Mouse (Mus musculus): Measurements from ENCODE around the gene Unc79. TPM values are rescaled to one million over a fixed set of nuclear protein-coding genes. Genes with fewer than 3 reads are reported as not detected.

Unc79 gene
- polyA plus RNA-seq, 1 experiment: not detected

- TF ChIP-seq POLR2A (IDR thresholded peaks at IDR 0.05; ENCODE audit: insufficient read depth, low read depth, low read length): no peak
- no peak for TF ChIP-seq CTCF (IDR thresholded peaks at IDR 0.05; ENCODE audit: insufficient read depth, low read depth, low read length)
- no peak overlapping the region for H3K27ac ChIP-seq (ENCODE audit: insufficient read depth, low read depth, low read length)
- 86% methylated on average over 2 of the region's 2 CpGs for WGBS
Measured at GRCm38 (mm10) chr12:103214797-103215196, 266.1 kb downstream of the Unc79 start.

GRCm38 (mm10) chr12:103215877-103216610 lies 267.4 kb downstream of the Unc79 start:
- Histone ChIP-seq H3K4me1 (ENCODE audit: control insufficient read depth, insufficient read depth, low read length) (peaks cover 10% of the 10 kb centered on the region), H3K4me3 (ENCODE audit: insufficient read depth, low read depth, low read length) (no peak overlapping the region), H3K27ac (ENCODE audit: insufficient read depth, low read depth, low read length) (no peak overlapping the region)
- TF ChIP-seq CTCF (IDR thresholded peaks at IDR 0.05; ENCODE audit: insufficient read depth, low read depth, low read length) (no peak), POLR2A (IDR thresholded peaks at IDR 0.05; ENCODE audit: insufficient read depth, low read depth, low read length) (no peak)
- WGBS: 78% methylated on average over 6 of the region's 6 CpGs

More at GRCm38 (mm10) chr12:103214797-103215196, 266.1 kb downstream of the Unc79 start:
- H3K4me1 ChIP-seq (ENCODE audit: control insufficient read depth, insufficient read depth, low read length): peaks cover 6% of the 10 kb centered on the region
- H3K4me3 ChIP-seq (ENCODE audit: insufficient read depth, low read depth, low read length): no peak overlapping the region

DNA sequence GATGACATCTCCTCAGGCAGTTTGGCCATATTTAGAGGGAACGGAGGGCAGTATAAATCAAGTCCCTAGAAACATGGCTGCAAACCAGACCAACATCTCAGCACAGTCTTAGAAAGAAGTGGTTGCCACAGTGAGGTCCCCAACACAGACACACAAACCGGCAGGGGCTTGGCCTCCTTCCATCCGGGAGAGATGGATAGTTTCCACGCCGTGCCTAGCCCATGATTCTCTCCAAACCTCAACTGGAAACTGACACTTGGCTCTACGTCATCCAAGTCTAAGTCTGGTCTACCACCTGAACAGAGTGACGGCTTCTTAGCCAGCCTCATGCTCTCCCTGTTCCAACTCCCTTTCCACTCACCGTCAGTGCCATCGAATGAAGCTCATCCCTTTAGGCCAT lies 275.0 kb downstream of the Unc79 start:
- Histone ChIP-seq H3K4me3 (ENCODE audit: insufficient read depth, low read depth, low read length) (no peak overlapping the region), H3K27ac (ENCODE audit: insufficient read depth, low read depth, low read length) (no peak overlapping the region), H3K4me1 (ENCODE audit: control insufficient read depth, insufficient read depth, low read length) (peaks cover 4% of the 10 kb centered on the region; the same call in 1 of the 2 replicates)
- TF ChIP-seq POLR2A (IDR thresholded peaks at IDR 0.05; ENCODE audit: insufficient read depth, low read depth, low read length) (no peak), CTCF (IDR thresholded peaks at IDR 0.05; ENCODE audit: insufficient read depth, low read depth, low read length) (no peak)
- 82% methylated on average over 9 of the region's 9 CpGs for WGBS

DNA sequence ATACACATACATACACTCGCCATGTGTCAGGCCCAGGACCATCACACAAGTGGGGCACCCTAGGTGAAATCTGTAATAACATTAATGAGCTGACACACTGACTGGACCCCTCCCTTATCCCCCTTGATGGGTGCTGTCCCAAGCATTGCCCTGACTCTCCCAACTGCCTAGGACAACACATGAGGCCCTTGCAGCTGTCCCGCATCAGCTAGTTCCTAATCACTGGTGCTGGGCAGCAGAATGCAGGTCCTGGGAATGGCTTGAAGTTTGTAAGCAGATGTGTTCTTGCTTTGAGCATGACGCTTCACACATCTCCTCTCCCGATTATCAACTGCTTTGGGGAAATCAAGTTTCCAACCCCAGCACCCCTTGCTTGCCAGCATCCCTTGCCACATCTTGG lies 277.5 kb downstream of the Unc79 start:
- WGBS: 70% methylated on average over 4 of the region's 4 CpGs
- TF ChIP-seq CTCF (IDR thresholded peaks at IDR 0.05; ENCODE audit: insufficient read depth, low read depth, low read length): no peak
- no peak for TF ChIP-seq POLR2A (IDR thresholded peaks at IDR 0.05; ENCODE audit: insufficient read depth, low read depth, low read length)
- no peak overlapping the region for H3K27ac ChIP-seq (ENCODE audit: insufficient read depth, low read depth, low read length)
- peaks cover 3% of the 10 kb centered on the region; the same call in 1 of the 2 replicates for H3K4me1 ChIP-seq (ENCODE audit: control insufficient read depth, insufficient read depth, low read length)
- H3K4me3 ChIP-seq (ENCODE audit: insufficient read depth, low read depth, low read length): no peak overlapping the region

GRCm38 (mm10) chr12:103229058-103229457 lies 280.4 kb downstream of the Unc79 start:
- TF ChIP-seq POLR2A (IDR thresholded peaks at IDR 0.05; ENCODE audit: insufficient read depth, low read depth, low read length) (no peak), CTCF (IDR thresholded peaks at IDR 0.05; ENCODE audit: insufficient read depth, low read depth, low read length) (no peak)
- peaks cover 3% of the 10 kb centered on the region; the same call in 1 of the 2 replicates for H3K4me1 ChIP-seq (ENCODE audit: control insufficient read depth, insufficient read depth, low read length)
- WGBS: 88% methylated on average over 4 of the region's 4 CpGs
- H3K27ac ChIP-seq (ENCODE audit: insufficient read depth, low read depth, low read length): no peak overlapping the region
- no peak overlapping the region for H3K4me3 ChIP-seq (ENCODE audit: insufficient read depth, low read depth, low read length)

Other genes starting within 250 kb of the Unc79 start
- not detected in 2 replicates for gene Itpk1, start 243.9 kb upstream of the Unc79 start, polyA plus RNA-seq (2012; ENCODE audit: insufficient read depth, insufficient read length, low replicate concordance, missing spikeins)
- not detected in 2 replicates for gene Moap1, start 205.2 kb upstream of the Unc79 start, polyA plus RNA-seq (2012; ENCODE audit: insufficient read depth, insufficient read length, low replicate concordance, missing spikeins)
- gene Tmem251, start 205.1 kb upstream of the Unc79 start, polyA plus RNA-seq (2012; ENCODE audit: insufficient read depth, insufficient read length, low replicate concordance, missing spikeins): not detected in 2 replicates
- gene Gm28051, start 191.1 kb upstream of the Unc79 start, polyA plus RNA-seq (2012; ENCODE audit: insufficient read depth, insufficient read length, low replicate concordance, missing spikeins): not detected in 2 replicates
- not detected in 2 replicates for gene Gon7, start 191.1 kb upstream of the Unc79 start, polyA plus RNA-seq (2012; ENCODE audit: insufficient read depth, insufficient read length, low replicate concordance, missing spikeins)
- not detected in 2 replicates for gene Ubr7, start 190.9 kb upstream of the Unc79 start, polyA plus RNA-seq (2012; ENCODE audit: insufficient read depth, insufficient read length, low replicate concordance, missing spikeins)
- gene Gm20604, start 190.2 kb upstream of the Unc79 start, polyA plus RNA-seq (2012; ENCODE audit: insufficient read depth, insufficient read length, low replicate concordance, missing spikeins): not detected in 2 replicates
- not detected in 2 replicates for gene Btbd7, start 70.4 kb upstream of the Unc79 start, polyA plus RNA-seq (2012; ENCODE audit: insufficient read depth, insufficient read length, low replicate concordance, missing spikeins)
- not detected in 2 replicates for gene Cox8c, start 49.5 kb upstream of the Unc79 start, polyA plus RNA-seq (2012; ENCODE audit: insufficient read depth, insufficient read length, low replicate concordance, missing spikeins)